ENCODE assay signal across 9 mouse cellular contexts in genomic region chr6:24894146-24894873, GRCm38 (mm10). TPM values are rescaled to one million over a fixed set of nuclear protein-coding genes. Genes with fewer than 3 reads are reported as not detected.
DNase-seq lines count a peak whose midpoint lies in the region; ATAC-seq and TF ChIP-seq lines count a peak whose summit lies in the region.
"Had no signal": no experiment of that assay in that cellular context is flagged by ENCODE, and none has a peak within 500 bp of the region (broad histone marks: within the 10 kb centered on the region; RNA-seq: fewer than 3 reads in every experiment).

No protein-coding gene starts in this region.

- peak; percentile 12 for DNase-seq in CD4-positive helper T cell, adult 2 months (ENCODE audit: low read depth, low spot score)
- peak; percentile 59 for DNase-seq in NIH3T3 (ENCODE audit: low read depth)
- peak; percentile 3 for DNase-seq in fibroblast of lung, adult 2 months (ENCODE audit: low read depth)
- peak; percentile 11 to 18 for DNase-seq in layer of hippocampus, adult 2 months (ENCODE audit: low spot score in 2 of 2)
- DNase-seq in lung, adult 18-20 months = peak; percentile 10
- peak; percentile 53 for DNase-seq in retina, postnatal 1 day
- DNase-seq in cerebellum, postnatal 36 days = no peak

- H3K4me3 ChIP-seq in layer of hippocampus, adult 2 months = no peak overlapping the region

- ATAC-seq in hematopoietic stem cell, adult 5-6 weeks (replicated peaks in 1 of 2; ENCODE audit: insufficient read depth in 1 of 2, low FRiP score in 2 of 2, low TSS enrichment in 1 of 2, low read depth in 1 of 2, poor library complexity in 2 of 2, severe bottlenecking in 2 of 2) = peak; percentile 96

- H3K27ac ChIP-seq in layer of hippocampus, adult 2 months = no peak overlapping the region

- peak; percentile 74 for TF ChIP-seq CTCF in layer of hippocampus, adult 2 months (conservative IDR thresholded peaks at IDR 0.05)

RNA-seq across cellular contexts. Expression of gene Hyal5, which starts 36.5 kb away (rescaled TPM):
- not detected in 2 replicates for total RNA-seq in hematopoietic stem cell, adult 5-6 weeks (2017)
- total RNA-seq in layer of hippocampus, adult 2 months (2021) = not detected
- total RNA-seq: gastrocnemius, postnatal 36 days had no signal

Comparison
In these comparisons a context has a peak if more than half of its experiments do, and no peak if none do; other contexts are left out.
1. DNase-seq: peak in CD4-positive helper T cell, adult 2 months (single experiment), NIH3T3 (single experiment), fibroblast of lung, adult 2 months (single experiment), layer of hippocampus, adult 2 months (2 of 2), lung, adult 18-20 months (2 of 2) and retina, postnatal 1 day (single experiment); none in cerebellum, postnatal 36 days (0 of 2).